Mouse (Mus musculus): ENCODE results near the gene Emc9.

GRCm38 (mm10) chr14:55589271-55589670 lies 4.2 kb upstream of the Emc9 start:
- no peak for TF ChIP-seq EP300 (IDR thresholded peaks at IDR 0.05; ENCODE audit: low read depth)
- no peak for TF ChIP-seq CTCF (IDR thresholded peaks at IDR 0.05; ENCODE audit: low read depth)

All from heart, postnatal 0 days (tissue).